Mouse (Mus musculus) MEL (cell line): ENCODE data around the gene Mrtfa.

Experiments
- CTCF ChIP-seq, 3 experiments: IDR thresholded peaks in 2 of 3; conservative IDR thresholded peaks in 1 of 3; 2 replicates each; pipeline ENCODE4 v1.5.1; 2011 to 2012; ENCODE audit warnings: low read length in 3 of 3, low read depth in 2 of 3, mild to moderate bottlenecking in 2 of 3, improper control_type of control experiment in 1 of 3, inconsistent platforms in 1 of 3, mixed read lengths in 1 of 3, moderate library complexity in 1 of 3; ENCODE audit not compliant: control insufficient read depth in 1 of 3, insufficient read depth in 1 of 3, poor library complexity in 1 of 3, severe bottlenecking in 1 of 3
- ELF1 ChIP-seq: IDR thresholded peaks from 2 replicates; pipeline ENCODE4 v1.6.1; 2014; ENCODE audit warnings: low read depth, mild to moderate bottlenecking, inconsistent platforms, low read length, improper control_type of control experiment, moderate library complexity

- TF ChIP-seq CTCF (IDR thresholded peaks at IDR 0.05 in 2 of 3, conservative IDR thresholded peaks at IDR 0.05 in 1 of 3; ENCODE audit: control insufficient read depth in 1 of 3, insufficient read depth in 1 of 3, low read depth in 2 of 3, low read length in 3 of 3, poor library complexity in 1 of 3, severe bottlenecking in 1 of 3) (no peak), ELF1 (no peak)
These were observed 144.5 kb downstream of the Mrtfa start for GRCm38 (mm10) chr15:81046061-81046460.
